Mouse (Mus musculus) mesoderm, embryonic 11.5 days (tissue): ENCODE data around the gene Atp6v0a1.
A peak's percentile ranks its signal among the peaks of the same experiment; 100 is the strongest.

Experiments
- DNase-seq: peaks from one replicate; pipeline ENCODE4 v3.0.0-alpha.2; 2012; ENCODE audit warnings: low read depth, low spot score

Gene Atp6v0a1

GRCm38 (mm10) chr11:101084811-101085210 is 75.6 kb downstream of the Atp6v0a1 start:
- DNase-seq: no peak

GRCm38 (mm10) chr11:101085617-101086322 is 76.5 kb downstream of the Atp6v0a1 start:
- DNase-seq: no peak

- DNase-seq: no peak
Measured at GRCm38 (mm10) chr11:101086323-101086674, 77.0 kb downstream of the Atp6v0a1 start.

GRCm38 (mm10) chr11:101086756-101087681 is 77.8 kb downstream of the Atp6v0a1 start, which contains the start of gene Mlx:
Gene Mlx, plus strand, starts transcription at chr11:101087277.
- peak; percentile 93 for DNase-seq

GRCm38 (mm10) chr11:101087682-101088055 is 78.4 kb downstream of the Atp6v0a1 start:
- DNase-seq: no peak

GRCm38 (mm10) chr11:101089931-101090330 is 80.7 kb downstream of the Atp6v0a1 start:
- DNase-seq: no peak

- no peak for DNase-seq
Measured at GRCm38 (mm10) chr11:101094930-101095313, 85.7 kb downstream of the Atp6v0a1 start.

GRCm38 (mm10) chr11:101095314-101096024 is 86.2 kb downstream of the Atp6v0a1 start, which contains the start of gene Psmc3ip:
Gene Psmc3ip, minus strand, starts transcription at chr11:101095436.
- peak; percentile 98 for DNase-seq

- no peak for DNase-seq
Measured at GRCm38 (mm10) chr11:101098231-101098630, 89.0 kb downstream of the Atp6v0a1 start.

- DNase-seq: no peak
Measured at GRCm38 (mm10) chr11:101103011-101103410, 93.8 kb downstream of the Atp6v0a1 start.

GRCm38 (mm10) chr11:101109351-101109750 is 100.1 kb downstream of the Atp6v0a1 start:
- no peak for DNase-seq

- no peak for DNase-seq
Measured at GRCm38 (mm10) chr11:101110708-101111107, 101.5 kb downstream of the Atp6v0a1 start.

- no peak for DNase-seq
Measured at GRCm38 (mm10) chr11:101111178-101111577, 101.9 kb downstream of the Atp6v0a1 start.

GRCm38 (mm10) chr11:101112186-101112585 is 102.9 kb downstream of the Atp6v0a1 start:
- no peak for DNase-seq
